Mouse (Mus musculus) Patski (cell line): ENCODE data around the gene Zfp235. TPM values are rescaled to one million over a fixed set of nuclear protein-coding genes. Genes with fewer than 3 reads are reported as not detected.

Source experiments
- ATAC-seq: fragments of 100-300 bp; one replicate; pipeline ENCODE4 v1.8.0; 2021
- CTCF ChIA-PET: fragments of 350-600 bp; sonication (Branson Sonifier 250); formaldehyde crosslinking; loops from one replicate; lab custom pipeline; 2022; ENCODE audit warnings: inconsistent platforms; lab: Charles Lee
- POLR2A ChIA-PET: fragments of 350-600 bp; sonication (Branson Sonifier 250); formaldehyde crosslinking; loops from one replicate; lab custom pipeline; 2022; ENCODE audit warnings: antibody characterized with exemption, inconsistent platforms; lab: Charles Lee
- DNase-seq: peaks from one replicate; pipeline ENCODE4 v3.0.0-alpha.2; 2011; ENCODE audit warnings: low read depth, low spot score
- H3K27me3 ChIP-seq: fragments of 371-371 bp; one replicate; pipeline ENCODE4 v1.5.1; 2021
- CTCF ChIP-seq: fragments of 100-300 bp; IDR thresholded peaks from one replicate; pipeline ENCODE4 v1.5.1; 2021
- in situ Hi-C: fragments of 300-500 bp; cut with MboI; formaldehyde crosslinking; loops from 3 replicates; pipeline ENCODE4 v1.11.1; 2018; ENCODE audit warnings: low pct_unique_long_range_greater_than_20kb, mixed read lengths
- polyA plus RNA-seq: library from polyadenylated mRNA; unstranded; gene quantifications from one replicate; pipeline ENCODE4 v1.2.3, GENCODE M21; 2021

The Zfp235 gene
- polyA plus RNA-seq, 1 experiment from 2014 or later = 7.5 TPM

DNA sequence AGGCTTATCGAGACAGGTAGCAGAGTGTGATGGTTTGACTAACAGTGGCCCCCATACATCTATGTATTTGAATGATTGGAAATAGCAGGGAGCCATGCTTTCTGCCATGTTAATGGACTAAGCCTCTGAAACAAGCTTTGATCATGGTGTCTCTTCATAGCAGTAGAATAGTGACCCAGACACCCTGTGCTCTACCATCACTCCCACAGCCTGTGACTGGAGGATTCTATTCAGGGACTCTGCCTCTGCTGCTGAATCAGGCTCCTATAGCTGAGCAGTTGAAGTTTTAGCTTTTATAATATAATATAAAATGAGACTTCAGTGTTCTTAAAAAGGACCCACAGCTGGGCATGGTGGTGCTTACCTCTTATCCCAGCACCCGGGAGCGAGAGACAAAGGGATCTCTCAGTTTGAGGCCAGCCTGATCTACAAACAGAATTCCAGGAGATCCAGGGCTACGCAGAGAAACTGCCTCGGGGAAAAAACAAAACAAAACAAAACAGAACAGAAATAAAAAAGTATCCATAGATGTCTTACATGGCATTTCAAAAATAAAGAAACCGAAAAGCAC is 459 bp upstream of the Zfp235 start:
- no peak for DNase-seq
- TF ChIP-seq CTCF = no peak
- no peaks in the 10 kb centered on the region for H3K27me3 ChIP-seq
- POLR2A ChIA-PET = no interaction called here
- in situ Hi-C loops = no loop called here
- ATAC-seq = peak; percentile 40
- CTCF ChIA-PET = interaction anchor here (1.3 to 1.8 kb wide), 2 partner anchors 20 to 52 kb away, joined by 3 to 5 read pairs; partner anchors contain the start of gene Zfp180

DNA sequence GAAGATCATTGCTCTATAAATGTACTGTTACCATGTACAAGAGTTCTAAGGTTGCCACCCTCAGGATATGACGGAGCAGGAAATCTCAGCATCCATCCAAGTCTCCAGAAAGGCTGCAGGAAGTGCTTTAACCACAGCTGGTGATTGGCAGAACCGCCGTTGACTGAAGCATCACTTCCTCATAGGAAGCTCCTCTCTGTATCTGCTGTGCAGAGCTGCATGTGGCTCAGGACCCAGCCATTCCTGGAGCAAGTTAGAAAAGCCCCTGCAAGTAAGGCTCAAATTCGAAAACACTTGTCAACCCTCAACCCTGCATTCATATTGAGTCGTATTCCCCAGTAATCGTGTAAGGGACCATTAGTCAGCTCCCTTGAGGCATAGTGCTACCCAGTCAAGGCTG is 8.6 kb downstream of the Zfp235 start:
- POLR2A ChIA-PET = no interaction called here
- no peaks in the 10 kb centered on the region for H3K27me3 ChIP-seq
- ATAC-seq (no peak), DNase-seq (no peak)
- in situ Hi-C loops = no loop called here
- CTCF ChIA-PET = no interaction called here
- TF ChIP-seq CTCF = no peak

DNA sequence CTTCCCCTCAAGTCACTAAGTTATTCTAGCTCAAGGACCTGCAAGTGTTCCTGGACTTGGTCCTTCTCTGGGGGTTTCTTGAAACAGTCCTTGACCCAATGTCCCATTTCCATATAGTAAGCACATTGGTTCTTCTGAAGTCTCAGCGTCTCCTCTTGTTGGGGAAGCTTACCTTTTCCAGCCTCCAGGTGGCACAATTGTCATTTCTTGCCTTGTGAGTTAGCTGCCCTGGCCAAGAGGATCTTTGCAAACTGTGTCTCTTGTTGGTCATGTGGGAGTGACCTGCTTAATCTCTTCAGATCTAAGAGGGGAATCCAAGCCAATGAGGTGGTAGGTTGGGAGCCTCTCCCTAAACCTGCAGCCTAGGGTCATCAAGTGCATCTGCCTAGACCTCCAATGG is 19.3 kb downstream of the Zfp235 start:
- ChIA-PET POLR2A (no interaction called here), CTCF (interaction anchor here (0.9 to 1.1 kb wide), 3 partner anchors 10 to 135 kb away, joined by 3 to 4 read pairs (median 3); no protein-coding TSS in a partner anchor)
- in situ Hi-C loops = loop anchor here (5.0 to 10.0 kb wide), 2 partner anchors 134 to 188 kb away; no protein-coding TSS in a partner anchor
- H3K27me3 ChIP-seq = peaks cover 23% of the 10 kb centered on the region
- ATAC-seq (no peak), DNase-seq (peak; percentile 4)
- peak; percentile 69 for TF ChIP-seq CTCF

DNA sequence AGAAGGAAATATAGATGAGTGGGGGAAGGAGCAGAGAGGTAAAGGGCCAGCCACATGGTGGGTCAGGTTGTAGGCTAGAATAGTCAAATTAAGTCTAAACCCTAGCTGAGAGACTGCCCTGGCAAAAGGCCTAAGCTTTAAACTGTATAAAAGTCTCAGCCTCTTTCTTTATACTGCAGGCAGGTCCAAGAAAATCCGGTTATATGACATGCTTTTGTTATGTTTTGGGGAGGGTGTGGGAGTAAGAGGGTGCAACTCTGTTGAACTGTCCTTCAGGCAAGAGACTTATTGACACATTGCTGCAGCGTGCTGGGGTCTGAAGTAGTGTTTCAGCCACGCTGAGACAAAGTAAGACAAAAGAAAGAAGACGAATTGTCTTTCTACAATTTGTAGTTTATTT is 38.2 kb downstream of the Zfp235 start:
- no peak for TF ChIP-seq CTCF
- CTCF ChIA-PET = no interaction called here
- ATAC-seq = no peak
- POLR2A ChIA-PET = no interaction called here
- no peak for DNase-seq
- in situ Hi-C loops = no loop called here
- H3K27me3 ChIP-seq = peaks cover 3% of the 10 kb centered on the region

DNA sequence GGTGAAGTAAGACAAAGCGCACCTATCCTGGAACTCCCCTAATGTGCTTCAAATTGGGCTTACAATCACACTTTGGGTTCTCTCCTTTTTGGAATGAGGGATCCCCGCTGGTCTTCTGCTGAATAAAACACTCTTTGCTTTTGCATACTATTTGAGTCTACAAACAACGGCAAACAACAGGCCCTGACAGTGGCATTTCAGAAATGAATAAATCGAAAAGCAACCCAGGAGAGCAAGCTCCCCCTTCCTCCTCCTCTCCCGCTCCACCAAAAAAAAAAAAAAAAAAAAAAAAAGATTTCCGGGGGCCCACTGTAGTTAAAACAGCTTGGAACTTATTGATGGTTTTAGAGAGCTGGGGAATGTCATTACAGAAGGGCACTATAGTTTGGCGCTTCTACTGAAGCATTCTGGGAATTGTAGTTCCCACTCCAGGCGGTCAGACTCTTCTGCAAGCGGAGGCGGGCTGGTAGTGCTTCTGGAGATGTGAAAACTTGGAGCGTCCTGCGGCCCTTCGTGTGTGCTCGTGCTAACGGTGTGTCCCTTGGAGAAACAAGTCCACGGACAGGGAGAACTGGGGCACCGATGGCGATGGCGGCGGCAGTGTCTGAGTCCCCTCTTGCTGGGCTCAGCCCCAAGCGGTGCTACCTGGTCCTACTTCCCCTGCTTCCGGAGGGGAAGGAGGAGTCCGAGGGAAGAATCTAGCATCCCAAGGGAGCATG is 40.8 kb downstream of the Zfp235 start, which contains the start of gene Zfp114:
Gene Zfp114, plus strand, starts transcription at position 443 of the 719 bp plus-strand sequence.
- in situ Hi-C loops = no loop called here
- DNase-seq (no peak), ATAC-seq (no peak)
- ChIA-PET POLR2A (interaction anchor here (0.6 kb wide), 1 partner anchor 314 kb away, joined by 4 read pairs; no protein-coding TSS in a partner anchor), CTCF (no interaction called here)
- no peak for TF ChIP-seq CTCF
- H3K27me3 ChIP-seq = peaks cover 3% of the 10 kb centered on the region

DNA sequence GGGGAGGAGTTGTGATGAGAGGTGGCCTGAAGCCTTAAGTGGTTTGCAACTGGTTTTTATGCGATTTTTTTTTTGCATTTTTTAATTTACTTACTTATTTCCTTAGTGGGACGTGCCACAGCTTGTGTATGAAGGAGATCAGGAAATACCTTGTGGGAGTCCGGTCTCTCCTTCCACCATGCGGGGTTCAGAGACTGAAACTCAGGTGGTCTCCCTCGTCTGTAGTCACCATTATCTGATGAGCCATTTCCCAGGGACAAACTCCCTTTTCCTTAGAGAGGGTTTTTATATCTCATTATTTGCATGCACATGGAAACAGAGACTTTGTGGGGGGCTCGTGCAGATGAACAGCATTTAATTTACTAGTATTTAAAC is 41.4 kb downstream of the Zfp235 start:
- DNase-seq = no peak
- CTCF ChIA-PET = no interaction called here
- no peak for TF ChIP-seq CTCF
- ATAC-seq = no peak
- H3K27me3 ChIP-seq = peaks cover 3% of the 10 kb centered on the region
- POLR2A ChIA-PET = interaction anchor here (0.6 kb wide), 1 partner anchor 313 kb away, joined by 4 read pairs; no protein-coding TSS in a partner anchor
- in situ Hi-C loops = no loop called here

DNA sequence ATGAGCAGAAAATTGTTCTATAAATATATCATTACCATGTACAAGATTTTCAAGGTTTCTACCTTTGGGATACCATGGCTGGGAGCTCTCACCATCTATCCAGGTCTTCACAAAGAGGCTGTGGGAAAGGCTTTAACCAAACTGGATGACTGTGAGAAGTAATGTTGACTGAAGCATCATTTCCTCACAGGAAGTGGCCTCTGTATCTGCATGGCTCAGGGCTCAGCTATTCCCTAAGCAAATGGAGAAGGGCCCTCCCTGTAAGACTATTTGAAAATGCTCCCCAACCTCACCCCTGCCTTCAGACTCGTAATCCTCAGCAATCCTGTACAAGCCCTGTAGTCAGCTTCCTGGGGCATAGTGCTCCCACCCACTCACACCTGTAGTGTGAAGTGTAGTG is 53.6 kb downstream of the Zfp235 start:
- peaks cover 14% of the 10 kb centered on the region for H3K27me3 ChIP-seq
- ChIA-PET CTCF (no interaction called here), POLR2A (no interaction called here)
- ATAC-seq (no peak), DNase-seq (no peak)
- in situ Hi-C loops = no loop called here
- TF ChIP-seq CTCF = no peak

DNA sequence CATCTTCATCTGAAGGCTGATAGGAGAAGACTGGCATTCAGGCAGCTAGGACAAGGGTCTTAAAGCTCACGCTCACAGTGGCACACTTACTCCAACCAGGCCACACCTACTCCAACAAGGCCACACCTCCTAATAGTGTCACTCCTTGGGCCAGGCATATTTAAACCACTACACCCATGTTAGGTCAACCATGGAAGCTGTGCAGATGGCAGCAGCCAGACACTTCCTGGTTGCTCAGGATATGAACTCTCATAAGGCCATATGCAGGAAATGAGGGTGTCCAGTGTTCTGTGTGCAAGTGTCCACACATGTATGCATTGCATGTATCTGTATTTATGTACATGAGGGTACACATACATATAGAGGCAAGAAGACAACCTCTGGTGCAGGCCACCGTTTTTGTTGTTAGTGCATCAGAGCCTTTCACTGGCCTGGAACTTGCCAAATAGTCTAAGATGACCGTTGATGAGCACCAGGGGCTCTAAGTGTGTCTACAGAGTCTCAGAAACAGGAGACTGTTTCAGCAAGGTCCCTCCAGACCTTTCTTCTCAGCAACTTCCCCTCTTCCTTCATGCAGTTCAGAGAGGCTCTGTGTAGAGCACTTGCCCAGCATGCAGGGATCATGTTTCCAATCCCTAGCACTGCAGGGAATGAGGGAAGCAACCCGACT is 55.1 kb downstream of the Zfp235 start:
- ChIA-PET POLR2A (no interaction called here), CTCF (no interaction called here)
- in situ Hi-C loops = no loop called here
- TF ChIP-seq CTCF = no peak
- ATAC-seq (no peak), DNase-seq (no peak)
- peaks cover 14% of the 10 kb centered on the region for H3K27me3 ChIP-seq

DNA sequence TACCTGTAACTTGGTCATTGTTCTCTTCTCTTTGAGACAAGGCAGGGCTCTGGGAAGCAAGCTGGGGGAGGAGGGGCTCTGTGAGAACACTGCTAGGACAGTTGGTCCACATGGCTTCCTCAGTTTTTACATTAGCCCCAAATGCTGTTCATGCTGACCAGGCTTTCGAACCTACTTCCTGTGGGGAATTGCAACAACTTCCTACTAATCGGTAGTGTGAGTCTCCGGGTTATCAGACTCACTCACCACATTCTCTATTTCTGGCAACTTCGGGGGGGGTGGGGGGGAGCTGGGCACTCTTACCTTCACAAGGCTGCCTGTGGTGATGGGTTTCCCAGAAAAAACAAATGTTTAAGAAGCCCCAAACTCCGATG is 55.6 kb downstream of the Zfp235 start:
- ATAC-seq (no peak), DNase-seq (no peak)
- no peak for TF ChIP-seq CTCF
- ChIA-PET POLR2A (no interaction called here), CTCF (no interaction called here)
- in situ Hi-C loops = no loop called here
- H3K27me3 ChIP-seq = peaks cover 10% of the 10 kb centered on the region

DNA sequence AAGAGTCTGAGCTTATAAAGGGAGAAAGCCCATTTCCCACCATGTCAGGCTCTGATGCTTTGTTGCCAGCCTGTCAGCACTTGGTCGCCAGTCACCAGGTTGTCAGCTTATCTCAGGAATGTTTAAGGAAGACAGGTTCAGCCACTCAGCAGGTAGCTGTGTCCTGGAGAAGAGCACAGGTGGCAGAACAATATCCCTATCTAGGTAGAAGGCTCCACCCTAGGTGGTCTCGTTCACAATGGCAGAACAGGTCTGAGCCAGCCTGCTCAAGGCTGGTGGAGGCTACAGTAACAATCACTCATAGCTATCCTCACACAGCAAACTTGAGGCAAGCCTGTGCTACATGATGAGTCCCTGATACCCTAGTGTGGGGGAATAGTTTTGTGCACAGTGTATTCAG is 57.4 kb downstream of the Zfp235 start:
- in situ Hi-C loops = no loop called here
- DNase-seq (no peak), ATAC-seq (no peak)
- no peak for TF ChIP-seq CTCF
- ChIA-PET CTCF (no interaction called here), POLR2A (no interaction called here)
- peaks cover 3% of the 10 kb centered on the region for H3K27me3 ChIP-seq

Other genes starting within 250 kb of the Zfp235 start
- gene Vmn1r178, start 242.2 kb upstream of the Zfp235 start, polyA plus RNA-seq = not detected
- gene Vmn1r179, start 207.2 kb upstream of the Zfp235 start, polyA plus RNA-seq = not detected
- not detected for gene Vmn1r180, start 183.5 kb upstream of the Zfp235 start, polyA plus RNA-seq
- not detected for gene Vmn1r181, start 159.6 kb upstream of the Zfp235 start, polyA plus RNA-seq
- gene V1rd19, start 132.5 kb upstream of the Zfp235 start, polyA plus RNA-seq = not detected
- gene Vmn1r183, start 80.9 kb upstream of the Zfp235 start, polyA plus RNA-seq = 0.01 TPM
- 16.2 TPM for gene Zfp180, start 52.2 kb upstream of the Zfp235 start, polyA plus RNA-seq
- gene Zfp112, start 21.9 kb upstream of the Zfp235 start, polyA plus RNA-seq = 2.4 TPM
- gene Zfp114, start 40.9 kb downstream of the Zfp235 start, polyA plus RNA-seq = 0.10 TPM
- gene Zfp111, start 77.3 kb downstream of the Zfp235 start, polyA plus RNA-seq = 8.1 TPM
- 4.2 TPM for gene Zfp109, start 103.4 kb downstream of the Zfp235 start, polyA plus RNA-seq
- gene Zfp108, start 120.6 kb downstream of the Zfp235 start, polyA plus RNA-seq = 4.6 TPM
- 12.5 TPM for gene Zfp93, start 136.3 kb downstream of the Zfp235 start, polyA plus RNA-seq
- 14.0 TPM for gene Zfp61, start 167.1 kb downstream of the Zfp235 start, polyA plus RNA-seq
- gene Zfp94, start 182.5 kb downstream of the Zfp235 start, polyA plus RNA-seq = 8.8 TPM
- not detected for gene Tescl, start 199.8 kb downstream of the Zfp235 start, polyA plus RNA-seq
- gene Lypd5, start 215.0 kb downstream of the Zfp235 start, polyA plus RNA-seq = not detected
- gene Kcnn4, start 236.1 kb downstream of the Zfp235 start, polyA plus RNA-seq = not detected